Mouse (Mus musculus) central nervous system, embryonic 11.5 days (tissue): ENCODE measurements around the gene Hes2. TPM values are rescaled to one million over a fixed set of nuclear protein-coding genes. Genes with fewer than 3 reads are reported as not detected.

Experiments used
- polyA plus RNA-seq: library from polyadenylated mRNA; depleted of rRNA; stranded (reverse); fragments of >200 nt; gene quantifications from 2 replicates; pipeline ENCODE4 v1.2.3, GENCODE M21; 2012; rRNA removed

Hes2 gene
- 0.97 and 1.2 TPM in 2 replicates for polyA plus RNA-seq

DNA sequence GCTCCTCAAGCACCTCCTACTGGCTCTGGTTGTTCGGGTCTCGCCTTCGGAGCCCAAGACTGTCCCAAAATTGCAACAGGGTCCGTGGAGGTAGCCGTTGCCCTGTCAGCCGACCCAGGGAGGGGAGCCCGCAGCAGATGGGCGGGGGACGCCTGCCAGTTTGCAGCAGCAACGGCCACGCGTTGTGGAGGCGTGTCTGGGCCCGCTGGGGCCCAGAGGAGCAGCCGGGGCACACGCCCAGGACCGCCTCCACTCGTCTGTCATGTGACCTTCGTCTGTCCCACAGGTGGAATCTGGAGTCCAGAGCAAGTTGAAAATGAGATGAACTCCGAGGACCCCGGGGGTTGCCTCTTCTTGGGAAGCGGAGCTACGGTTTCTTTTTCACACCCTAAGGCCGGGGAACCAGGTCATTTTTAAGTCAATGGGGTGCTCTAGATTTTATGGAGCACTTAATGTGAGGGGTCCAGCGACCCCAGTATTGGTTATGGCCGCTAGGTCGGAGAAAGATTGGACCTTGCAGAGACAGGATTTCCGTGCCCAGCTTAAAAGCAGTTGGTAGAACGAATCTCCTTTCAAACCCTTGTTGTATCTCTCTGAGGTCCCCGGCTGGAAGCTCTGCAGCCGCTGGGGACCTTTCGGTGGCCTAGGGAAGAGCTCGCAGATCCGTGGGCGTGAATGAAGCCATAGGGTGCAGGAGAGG, at the start of gene Hes2:
Gene Hes2 (plus strand): TSS at position 283 of the 700 bp plus-strand sequence.

DNA sequence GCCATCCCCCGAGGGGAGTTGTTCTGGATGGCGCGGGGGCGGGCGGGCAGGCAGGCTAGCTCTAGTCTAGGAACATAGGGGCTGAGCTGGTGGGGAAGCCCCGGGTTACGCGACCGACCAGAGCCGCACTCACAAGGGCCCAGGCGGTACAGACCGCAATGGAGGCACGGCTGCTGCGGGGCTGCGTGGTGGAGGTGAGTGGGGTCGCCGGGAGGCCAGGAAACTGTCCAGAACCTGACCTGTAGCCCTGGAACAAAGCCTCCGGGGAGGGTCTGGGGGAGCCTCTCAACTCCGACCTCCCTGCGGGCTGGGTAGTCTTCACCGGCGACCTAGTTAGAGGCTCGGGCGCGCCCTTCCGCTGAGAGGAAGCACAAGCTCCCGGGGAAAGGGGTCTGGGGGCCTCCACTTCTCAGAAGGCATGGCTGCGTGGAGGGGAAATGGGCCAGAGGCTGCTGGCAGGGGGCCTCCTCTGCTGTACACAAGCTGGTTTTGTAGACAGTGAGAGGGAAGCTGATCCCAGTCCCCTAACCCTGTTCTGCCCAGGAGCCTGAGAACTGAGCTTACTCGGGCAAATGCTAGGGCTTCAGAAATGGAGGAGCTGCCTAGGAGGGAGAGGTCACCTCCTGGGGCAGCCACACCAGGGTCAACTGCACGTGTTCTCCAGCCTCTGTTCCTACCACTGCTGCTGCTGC, 42.6 kb upstream of the Hes2 start, which contains the start of gene Tnfrsf25:
Gene Tnfrsf25 (plus strand): TSS at position 14 of the 692 bp plus-strand sequence.

DNA sequence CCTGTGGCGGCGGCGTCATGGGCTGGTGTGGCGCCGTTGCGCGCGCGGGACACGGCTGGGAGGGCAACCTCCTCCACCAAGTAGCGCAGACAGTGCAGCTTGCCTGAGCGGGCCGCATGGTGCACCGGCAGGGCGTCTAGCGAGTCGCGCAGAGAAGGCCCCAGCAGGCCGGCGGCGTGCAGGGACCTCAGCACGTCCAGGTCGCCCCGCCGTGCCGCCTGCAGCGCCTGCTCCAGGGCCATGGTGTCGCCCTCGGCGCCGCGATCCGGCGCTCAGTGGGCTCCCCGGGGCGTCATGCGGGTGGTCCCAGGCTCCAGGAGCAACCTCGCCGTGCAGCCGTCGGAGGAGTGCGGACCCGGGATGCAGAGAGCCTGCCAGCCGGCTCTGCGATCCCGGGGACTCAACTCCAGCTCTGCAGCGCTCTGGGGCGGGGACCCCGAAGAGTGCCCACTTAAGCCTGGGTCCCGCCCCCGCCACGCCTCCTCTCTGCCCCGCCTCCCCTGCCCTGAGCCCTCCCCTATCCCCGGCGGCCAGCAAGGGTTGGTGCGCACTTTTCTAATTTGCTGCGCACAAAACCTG, 6.6 kb upstream of the Hes2 start, which contains the start of gene Espn:
Gene Espn (minus strand): TSS at position 406 of the 579 bp plus-strand sequence.

DNA sequence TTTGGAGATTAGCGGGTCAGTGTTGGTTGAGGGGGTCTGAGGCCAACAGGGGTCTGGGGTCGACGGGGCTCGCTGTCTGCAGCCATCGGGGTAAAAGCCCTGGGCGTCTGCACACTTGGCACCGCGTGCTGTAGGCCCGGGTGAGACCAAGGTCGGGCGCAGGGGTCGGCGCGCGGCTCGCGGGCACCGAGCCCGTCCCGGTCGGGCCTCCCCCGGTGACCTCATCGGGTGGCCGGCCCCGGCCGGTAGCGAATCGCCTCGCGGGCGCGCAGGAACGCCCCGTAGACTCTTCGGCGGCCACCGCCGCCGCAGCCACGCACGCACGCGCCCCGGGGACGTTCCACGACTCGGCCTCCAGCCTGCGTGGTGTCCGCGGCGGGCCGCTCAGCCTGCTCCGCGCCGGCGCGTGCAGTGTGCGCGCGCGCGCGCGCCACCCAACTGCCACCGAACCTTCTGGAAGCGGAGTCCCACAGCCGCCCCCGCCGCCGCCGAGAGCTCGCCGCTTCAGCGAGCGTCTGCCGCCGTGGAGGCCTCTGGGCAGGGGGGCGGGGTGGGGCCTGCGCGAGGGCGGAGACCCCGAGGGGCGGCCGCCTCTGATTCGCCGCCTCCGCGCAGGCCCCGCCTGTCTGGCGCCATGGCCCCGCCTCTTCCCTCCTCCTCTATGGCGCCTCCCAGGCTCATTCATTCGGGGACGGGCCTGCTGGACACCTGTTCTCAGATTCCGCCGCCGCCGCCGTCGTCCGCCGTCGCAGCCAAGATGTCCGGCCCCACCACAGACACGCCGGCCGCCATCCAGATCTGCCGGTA, 19.1 kb downstream of the Hes2 start, which contains the start of gene Acot7:
Gene Acot7 (plus strand): TSS at position 598 of the 807 bp plus-strand sequence.

Other genes with a start within 250 kb of the Hes2 start
- 80.5 and 103 TPM in 2 replicates for gene Dnajc11, start 225.2 kb upstream of the Hes2 start, polyA plus RNA-seq
- gene Thap3, start 169.9 kb upstream of the Hes2 start, polyA plus RNA-seq, result 38.6 and 39.6 TPM in 2 replicates
- gene Phf13, start 162.6 kb upstream of the Hes2 start, polyA plus RNA-seq, result 18.4 and 23.2 TPM in 2 replicates
- 5.9 and 7.6 TPM in 2 replicates for gene Klhl21, start 150.1 kb upstream of the Hes2 start, polyA plus RNA-seq
- gene Zbtb48, start 131.2 kb upstream of the Hes2 start, polyA plus RNA-seq, result 35.6 and 43.3 TPM in 2 replicates
- 0.05 and 0.17 TPM in 2 replicates for gene Tas1r1, start 120.3 kb upstream of the Hes2 start, polyA plus RNA-seq
- 24.9 and 28.4 TPM in 2 replicates for gene Nol9, start 119.5 kb upstream of the Hes2 start, polyA plus RNA-seq
- gene Plekhg5, start 86.4 kb upstream of the Hes2 start, polyA plus RNA-seq, result 14.7 and 18.2 TPM in 2 replicates
- 2.2 and 3.1 TPM in 2 replicates for gene Tnfrsf25, start 42.9 kb upstream of the Hes2 start, polyA plus RNA-seq
- gene Espn, start 6.5 kb upstream of the Hes2 start, polyA plus RNA-seq, result 1.8 and 2.6 TPM in 2 replicates
- gene Acot7, start 19.3 kb downstream of the Hes2 start, polyA plus RNA-seq, result 56.4 and 73.6 TPM in 2 replicates
- 17.2 and 17.6 TPM in 2 replicates for gene Gpr153, start 115.4 kb downstream of the Hes2 start, polyA plus RNA-seq
- 2.3 and 4.1 TPM in 2 replicates for gene Hes3, start 132.8 kb downstream of the Hes2 start, polyA plus RNA-seq
- 16.5 and 21.5 TPM in 2 replicates for gene Icmt, start 138.4 kb downstream of the Hes2 start, polyA plus RNA-seq
- gene Rnf207, start 160.1 kb downstream of the Hes2 start, polyA plus RNA-seq, result 7.8 and 10.3 TPM in 2 replicates
- gene Rpl22, start 166.9 kb downstream of the Hes2 start, polyA plus RNA-seq, result 900 and 1,298 TPM in 2 replicates
- gene Chd5, start 179.8 kb downstream of the Hes2 start, polyA plus RNA-seq, result 1.3 and 1.5 TPM in 2 replicates